Mouse (Mus musculus) G1E (cell line): ENCODE data around the gene Map3k6.

ENCODE experiments used
- CTCF ChIP-seq: IDR thresholded peaks from 2 replicates; pipeline ENCODE4 v1.5.1; 2012; ENCODE audit warnings: low read depth, low read length, inconsistent platforms, mixed read lengths
- GATA1 ChIP-seq: IDR thresholded peaks from 2 replicates; pipeline ENCODE4 v1.6.1; 2012; ENCODE audit warnings: borderline replicate concordance, low read length, inconsistent platforms, mixed read lengths
- TAL1 ChIP-seq: conservative IDR thresholded peaks from 2 replicates; pipeline ENCODE4 v1.6.1; 2012; ENCODE audit warnings: low read depth, low read length, inconsistent platforms, mixed read lengths

- no peak for TF ChIP-seq CTCF
- no peak for TF ChIP-seq GATA1
- 0 out of 2 replicates have a peak, but pooled peaks have one; percentile 13 for TF ChIP-seq TAL1
Observed at GRCm38 (mm10) chr4:133285299-133285698, 44.7 kb downstream of the Map3k6 start.
